Mouse (Mus musculus) hematopoietic stem cell, adult 5-6 weeks (primary cell): ENCODE results near the gene Fbxo41. TPM values are rescaled to one million over a fixed set of nuclear protein-coding genes. Genes with fewer than 3 reads are reported as not detected.

Experiments
- ATAC-seq, 2 experiments: fragments of 125-278 bp in 1 of 2; replicated peaks in 1 of 2; 2 replicates each; pipeline ENCODE4 v1.8.0; 2016 to 2017; ENCODE audit warnings: inconsistent platforms in 2 of 2, mild to moderate bottlenecking in 2 of 2, moderate number of reproducible peaks in 2 of 2, low read depth in 1 of 2, moderate TSS enrichment in 1 of 2; ENCODE audit not compliant: low FRiP score in 2 of 2, poor library complexity in 2 of 2, severe bottlenecking in 2 of 2, insufficient read depth in 1 of 2, low TSS enrichment in 1 of 2
- total RNA-seq: library from RNA; stranded (forward); fragments of 172-1452, 232-1000 nt; gene quantifications from 2 replicates; pipeline ENCODE4 v1.2.3, GENCODE M21; 2017

Gene Fbxo41
- total RNA-seq, 1 experiment from 2014 or later, result not detected

DNA sequence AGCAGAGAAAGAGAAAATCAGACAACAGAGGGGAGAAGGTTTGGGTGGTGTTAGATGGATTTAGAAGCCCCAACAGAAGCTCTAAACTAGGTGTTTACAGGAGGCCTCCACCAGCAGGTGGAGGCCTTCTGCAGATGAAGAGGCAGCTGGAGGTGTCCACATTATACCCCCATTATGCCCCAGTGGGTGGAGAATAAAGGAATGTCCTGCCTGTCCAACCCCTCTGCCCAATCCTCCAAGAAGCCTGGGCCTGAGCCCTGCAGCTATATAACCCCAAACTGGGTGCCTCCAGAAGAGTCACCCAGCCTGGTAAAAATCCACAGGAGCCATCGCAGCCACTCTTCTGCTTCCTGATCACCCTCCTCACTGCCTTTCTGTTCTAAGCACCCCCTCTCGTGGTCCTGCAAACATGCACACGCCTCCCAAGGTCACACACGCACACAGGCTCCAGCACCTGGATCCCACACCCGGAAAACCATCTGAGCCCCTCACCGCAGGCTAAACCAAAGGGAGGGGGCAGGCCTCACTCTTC is 1.2 kb downstream of the Fbxo41 start:
- no peak for ATAC-seq

DNA sequence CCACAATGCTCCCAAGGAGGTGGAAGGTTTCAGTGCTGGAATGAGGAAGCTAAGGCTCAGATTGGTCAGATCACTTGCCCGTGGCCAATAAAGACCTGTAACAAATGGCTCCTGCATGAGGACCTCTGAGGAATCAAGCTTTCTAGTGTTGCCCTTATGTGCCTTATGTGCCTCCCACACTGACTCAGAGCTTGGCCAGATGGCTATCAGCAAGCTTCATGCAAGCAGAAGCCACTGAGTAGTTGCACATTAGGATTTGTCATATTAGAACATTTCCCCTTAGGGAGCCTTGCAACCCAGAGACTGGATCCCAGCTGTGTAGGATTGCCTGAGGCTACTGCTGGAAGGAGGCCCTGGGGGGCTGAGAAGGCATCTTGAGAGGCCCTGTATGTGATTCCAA is 2.4 kb downstream of the Fbxo41 start:
- no peak for ATAC-seq

GRCm38 (mm10) chr6:85498147-85498546 is 4.6 kb downstream of the Fbxo41 start:
- ATAC-seq, result no peak

DNA sequence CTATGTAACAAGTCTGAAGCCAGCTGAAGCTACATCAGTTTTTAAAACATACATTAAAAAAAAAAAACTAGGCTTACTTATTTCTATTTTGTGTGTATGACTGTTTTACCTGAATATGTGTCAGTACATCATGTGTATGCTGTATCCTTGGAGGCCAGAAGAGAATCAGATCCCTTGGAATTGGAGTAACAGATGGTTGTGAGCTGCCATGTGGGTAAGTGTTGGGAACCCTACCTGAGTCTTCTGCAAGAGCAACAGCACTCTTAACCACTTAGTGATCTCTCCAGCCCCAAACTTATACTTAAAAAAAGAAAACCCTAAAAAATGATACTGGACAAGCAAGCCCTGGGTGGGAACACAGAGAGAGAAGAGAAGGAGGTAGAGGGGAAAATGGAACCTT is 5.8 kb downstream of the Fbxo41 start:
- ATAC-seq, result no peak

- ATAC-seq, result no peak
These were observed 11.2 kb downstream of the Fbxo41 start for GRCm38 (mm10) chr6:85491606-85492005.

DNA sequence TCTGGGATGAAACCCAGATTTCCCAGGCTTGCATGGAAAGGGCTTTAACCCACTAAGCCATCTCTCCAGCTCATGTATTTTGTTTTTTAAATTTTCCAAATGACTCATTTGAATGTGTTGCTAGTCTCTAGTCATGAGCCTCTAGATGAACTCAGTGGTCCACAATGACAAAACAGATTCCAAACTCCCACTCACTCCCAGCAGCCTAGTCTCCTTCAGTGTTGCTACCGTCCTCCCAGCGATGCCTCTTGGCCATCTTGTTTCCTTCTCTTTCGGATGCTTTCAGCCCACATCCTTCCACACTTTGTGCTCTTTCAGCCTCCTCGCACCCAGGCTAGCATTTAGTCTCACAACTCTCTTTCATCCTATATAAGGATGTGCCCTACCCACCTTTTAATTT is 12.5 kb downstream of the Fbxo41 start:
- ATAC-seq, result no peak

GRCm38 (mm10) chr6:85489717-85490116 is 13.1 kb downstream of the Fbxo41 start:
- no peak for ATAC-seq

DNA sequence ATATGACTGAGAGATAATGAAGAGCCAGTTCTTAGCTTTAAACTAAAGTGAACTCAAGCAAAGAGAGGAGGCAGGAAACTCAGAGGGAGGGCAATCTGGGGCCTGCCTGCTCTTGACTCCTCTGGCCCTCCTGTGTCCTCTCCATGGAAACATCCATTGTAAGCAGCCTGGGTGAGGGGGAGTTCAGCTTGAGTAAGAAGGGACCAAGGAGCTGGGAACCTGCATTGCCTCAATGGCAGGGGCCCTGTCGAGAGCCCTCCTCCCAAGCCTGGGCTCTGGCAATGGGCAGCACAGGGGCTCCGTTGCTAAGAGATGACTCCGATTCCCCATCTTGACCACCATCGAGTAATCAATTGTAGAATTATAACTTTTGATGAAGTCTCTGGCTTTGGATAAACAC is 14.3 kb downstream of the Fbxo41 start:
- ATAC-seq, result no peak

DNA sequence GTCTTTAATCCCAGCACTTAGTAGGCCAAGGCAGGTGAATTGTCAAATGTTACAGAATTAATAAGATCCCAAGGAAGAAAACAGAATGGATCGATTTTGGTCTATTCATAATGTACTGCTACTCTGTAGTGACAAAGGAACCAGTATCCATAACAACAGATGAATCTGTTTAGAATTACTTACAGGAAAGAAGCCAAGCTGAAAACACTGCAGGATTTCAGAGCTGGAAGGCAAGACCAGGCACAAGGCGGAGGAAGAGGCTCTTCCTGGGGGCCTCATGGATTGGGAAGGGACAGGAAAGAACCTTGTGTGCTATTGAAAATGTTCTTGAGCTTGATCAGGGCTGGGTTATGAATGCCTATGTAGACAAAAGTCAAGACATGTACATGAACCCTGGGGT is 17.1 kb downstream of the Fbxo41 start:
- ATAC-seq, result no peak

DNA sequence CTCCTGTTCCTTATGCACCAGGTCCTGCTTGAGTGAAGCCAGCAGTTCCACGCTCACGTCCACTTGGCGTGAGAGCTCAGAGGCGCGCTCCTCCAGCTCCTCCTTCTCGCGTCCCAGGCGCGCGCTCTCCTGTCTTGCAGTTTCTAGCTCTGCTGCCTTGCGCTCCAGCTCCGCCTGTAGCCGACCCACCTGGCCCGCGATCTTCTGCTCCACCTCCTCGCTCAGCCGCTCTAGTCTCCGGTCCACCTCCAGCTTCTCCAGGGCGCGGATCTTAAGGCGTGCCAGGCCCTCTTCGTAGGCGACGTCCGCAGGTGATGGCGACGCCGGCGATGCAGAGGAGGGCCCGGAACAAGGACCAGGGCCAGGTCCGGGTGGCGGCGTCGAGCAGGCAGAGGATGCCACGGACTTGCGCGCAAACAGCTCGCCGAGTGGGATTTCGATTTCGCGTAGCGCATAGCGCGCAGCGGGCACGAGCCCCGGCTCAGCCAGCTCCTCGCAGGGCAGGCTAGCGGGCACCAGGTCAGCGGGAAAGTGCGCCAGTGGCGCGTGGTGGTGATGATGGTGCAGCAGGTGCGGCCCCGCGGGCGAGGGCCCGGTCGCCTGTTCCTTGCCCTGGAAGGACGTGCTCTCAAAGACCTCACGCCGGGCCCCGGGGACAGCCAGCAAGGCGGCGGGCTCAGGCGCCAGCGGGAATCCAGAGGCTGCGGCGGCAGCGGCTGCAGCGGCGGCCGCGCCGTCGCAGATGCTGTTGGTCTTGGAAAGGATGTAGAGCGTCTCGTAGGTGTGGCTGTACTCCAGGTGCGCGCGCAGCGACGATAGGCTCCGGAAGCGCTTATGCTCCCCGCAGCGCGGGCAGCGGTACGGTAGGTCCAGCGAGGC is 18.7 kb downstream of the Fbxo41 start:
- no peak for ATAC-seq

DNA sequence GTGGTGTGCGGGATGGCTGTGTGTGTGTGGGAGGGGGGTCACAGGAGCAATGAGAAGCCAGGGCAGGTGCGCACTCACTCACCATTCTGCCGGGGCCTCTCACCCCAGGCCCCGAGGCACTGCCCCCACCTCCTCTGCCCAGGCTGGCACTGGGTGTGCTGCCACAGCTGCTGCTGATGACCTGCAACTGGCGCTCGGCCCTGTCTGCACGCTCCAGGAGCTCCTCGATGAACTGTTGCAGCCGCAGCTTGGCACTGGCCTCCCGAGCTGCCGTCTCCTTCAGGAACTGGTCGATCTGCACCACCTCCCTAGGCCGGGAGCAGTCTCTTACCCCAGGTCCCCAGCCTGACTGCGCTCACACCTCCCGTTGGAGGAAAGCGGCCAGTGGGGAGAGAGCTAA is 22.1 kb downstream of the Fbxo41 start:
- no peak for ATAC-seq

DNA sequence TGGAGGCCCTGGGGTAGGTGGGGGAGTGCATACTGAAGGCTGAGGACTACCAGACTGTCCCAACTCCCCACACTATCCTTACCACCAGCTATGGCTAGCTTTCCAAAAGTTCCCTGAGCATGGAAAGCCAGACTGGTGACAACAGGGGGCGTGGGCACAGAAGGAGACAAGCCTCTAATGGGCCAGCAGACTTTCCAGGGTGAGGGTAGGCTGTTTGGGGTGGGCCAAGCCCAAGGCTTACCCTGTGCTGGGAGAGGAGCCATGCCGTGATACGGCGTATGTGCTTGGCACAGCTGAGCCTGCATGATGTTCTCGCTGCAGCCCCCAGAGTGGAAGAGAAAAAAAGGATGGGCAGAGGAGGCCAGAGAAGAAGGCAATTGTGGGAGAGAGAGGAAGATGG is 22.8 kb downstream of the Fbxo41 start:
- ATAC-seq, result no peak

- ATAC-seq, result no peak
These were observed 24.4 kb downstream of the Fbxo41 start for GRCm38 (mm10) chr6:85478416-85478815.

GRCm38 (mm10) chr6:85477366-85477917 is 25.4 kb downstream of the Fbxo41 start:
- peak in 1 of 2 experiments; percentile 47; a peak in 1 of 4 replicates for ATAC-seq

DNA sequence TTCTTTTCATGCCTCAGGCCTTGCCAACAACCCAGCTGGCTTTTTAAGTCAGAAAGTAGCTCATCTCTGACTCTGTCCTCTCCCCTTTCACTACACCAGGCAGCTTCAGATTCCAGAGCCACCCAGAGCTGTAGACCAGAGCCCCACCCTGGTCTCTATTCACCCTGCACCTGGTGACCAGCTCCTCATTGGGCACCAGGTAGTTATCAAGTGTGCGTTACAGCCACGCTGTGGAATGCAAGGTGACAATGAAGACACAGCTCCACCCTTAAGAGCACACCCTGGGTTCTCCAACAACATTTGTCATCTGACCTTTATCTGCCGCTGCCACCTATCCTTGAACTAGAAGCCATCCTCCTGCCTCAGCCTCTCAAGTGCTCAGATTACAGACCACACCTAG is 27.2 kb downstream of the Fbxo41 start:
- no peak for ATAC-seq

GRCm38 (mm10) chr6:85472542-85472941 is 30.3 kb downstream of the Fbxo41 start:
- ATAC-seq, result no peak

DNA sequence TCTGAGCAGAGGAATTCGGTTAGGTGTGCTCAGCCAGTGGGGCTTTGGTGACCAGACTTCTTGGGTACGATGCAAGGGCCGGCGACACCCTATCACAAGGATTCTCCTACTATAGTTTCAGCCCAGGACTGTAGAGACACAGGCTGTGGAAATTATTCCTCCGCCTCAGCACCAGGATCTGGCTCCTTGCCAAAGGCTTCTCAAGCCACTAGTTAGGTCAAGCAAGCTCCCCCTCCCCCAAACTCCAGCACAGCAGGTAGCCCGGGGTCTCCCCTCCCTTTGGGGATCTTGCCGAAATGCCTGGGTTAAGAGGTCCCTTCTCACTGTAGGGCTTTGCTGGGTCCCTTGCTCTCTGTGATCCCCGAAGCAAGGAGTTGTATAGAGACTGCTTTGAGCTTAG is 30.8 kb downstream of the Fbxo41 start:
- ATAC-seq, result no peak

- ATAC-seq, result peak in 1 of 2 experiments; percentile 22; a peak in 1 of 4 replicates
These were observed 32.9 kb downstream of the Fbxo41 start for GRCm38 (mm10) chr6:85469660-85470430.
